Mouse (Mus musculus) kidney, adult 18-20 months (tissue): ENCODE results near the gene Car15.

ENCODE experiments used
- DNase-seq: peaks from one replicate; pipeline ENCODE4 v3.0.0; 2021

Car15 gene

DNA sequence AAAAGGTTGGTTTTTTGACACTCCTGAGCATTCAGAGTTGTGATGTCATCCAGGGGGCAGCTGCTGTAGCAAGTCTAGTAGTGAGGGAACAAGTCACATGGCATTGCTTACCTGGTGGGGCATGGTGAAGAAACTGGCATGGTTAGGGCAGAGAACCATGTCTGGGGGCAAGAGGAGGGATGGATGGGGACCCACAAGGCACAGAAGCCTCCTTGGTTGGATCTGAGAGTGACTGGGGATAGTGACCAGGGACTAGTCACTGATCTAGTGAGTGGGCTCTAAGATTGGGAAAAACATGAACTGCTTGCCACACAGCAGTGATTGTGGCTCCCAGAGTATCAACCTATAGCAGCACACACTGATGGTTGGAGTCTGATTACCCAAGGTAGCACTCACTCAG, 38.6 kb downstream of the Car15 start:
- DNase-seq: no peak

DNA sequence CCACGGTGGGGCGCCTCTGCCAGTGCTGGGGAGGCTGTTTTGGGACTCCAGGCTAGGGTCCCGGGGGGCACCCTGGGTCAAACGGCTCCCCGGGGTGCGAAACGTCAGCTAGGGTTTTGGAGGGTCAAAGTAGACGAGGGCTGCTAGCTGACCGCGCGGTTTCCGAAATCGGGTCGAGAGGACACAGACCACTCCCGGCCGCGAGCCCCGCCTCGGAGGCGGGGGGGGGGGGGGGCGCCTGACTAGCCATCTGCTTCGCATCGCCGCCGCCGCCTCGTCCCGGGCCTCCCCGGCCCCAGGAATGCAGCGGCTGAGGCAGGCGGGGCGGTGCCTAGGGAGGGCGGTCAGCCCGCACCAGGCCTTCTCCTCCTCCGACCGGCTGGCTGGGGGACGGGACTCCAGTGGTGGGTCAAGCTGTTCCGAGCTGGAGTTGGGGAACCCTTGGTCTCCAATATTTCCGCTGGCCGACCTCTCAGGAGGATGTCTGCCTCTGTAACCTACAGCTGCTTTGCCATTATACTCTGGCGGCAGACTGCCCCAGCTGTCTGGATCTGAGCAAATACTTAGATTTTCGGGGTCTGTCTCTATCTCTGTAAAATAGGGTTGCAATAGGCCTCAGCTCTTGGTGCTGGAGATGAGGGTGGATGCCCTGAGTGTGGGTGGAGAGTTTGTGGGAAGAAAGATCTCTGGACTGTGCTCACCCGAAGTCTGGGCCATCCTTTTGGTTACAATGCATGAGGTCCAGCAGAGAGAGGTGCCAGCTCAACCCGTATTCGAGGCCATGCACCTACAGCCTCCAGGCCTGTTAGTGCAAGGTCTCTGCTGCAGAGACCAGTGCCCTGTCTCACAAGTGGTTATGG, 39.6 kb downstream of the Car15 start:
- peak; percentile 57 for DNase-seq

DNA sequence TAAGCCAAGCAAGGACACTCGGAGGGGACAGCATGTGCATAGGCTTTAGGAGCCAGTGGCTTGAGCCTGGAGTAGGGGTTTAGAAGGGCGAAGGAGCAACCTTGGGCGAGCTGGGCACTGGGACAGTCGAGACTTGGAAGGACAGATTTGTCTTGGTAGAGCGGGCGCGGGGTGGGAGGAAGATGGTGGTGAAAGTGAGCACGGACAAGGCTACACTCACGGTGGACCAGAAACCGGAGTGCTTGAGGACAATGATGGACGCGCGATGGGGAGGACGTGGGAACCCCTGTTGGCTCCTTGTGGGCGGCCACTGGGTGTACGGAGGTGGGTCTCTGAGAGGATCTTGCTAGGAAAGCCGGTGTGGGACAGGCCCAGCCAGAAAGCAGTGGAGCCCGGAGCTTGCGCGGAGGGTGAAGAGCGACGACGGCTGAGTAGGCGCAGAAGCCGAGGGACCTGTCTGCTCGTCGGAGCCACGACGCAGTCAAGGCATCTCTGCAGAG, 40.3 kb downstream of the Car15 start:
- DNase-seq: no peak

DNA sequence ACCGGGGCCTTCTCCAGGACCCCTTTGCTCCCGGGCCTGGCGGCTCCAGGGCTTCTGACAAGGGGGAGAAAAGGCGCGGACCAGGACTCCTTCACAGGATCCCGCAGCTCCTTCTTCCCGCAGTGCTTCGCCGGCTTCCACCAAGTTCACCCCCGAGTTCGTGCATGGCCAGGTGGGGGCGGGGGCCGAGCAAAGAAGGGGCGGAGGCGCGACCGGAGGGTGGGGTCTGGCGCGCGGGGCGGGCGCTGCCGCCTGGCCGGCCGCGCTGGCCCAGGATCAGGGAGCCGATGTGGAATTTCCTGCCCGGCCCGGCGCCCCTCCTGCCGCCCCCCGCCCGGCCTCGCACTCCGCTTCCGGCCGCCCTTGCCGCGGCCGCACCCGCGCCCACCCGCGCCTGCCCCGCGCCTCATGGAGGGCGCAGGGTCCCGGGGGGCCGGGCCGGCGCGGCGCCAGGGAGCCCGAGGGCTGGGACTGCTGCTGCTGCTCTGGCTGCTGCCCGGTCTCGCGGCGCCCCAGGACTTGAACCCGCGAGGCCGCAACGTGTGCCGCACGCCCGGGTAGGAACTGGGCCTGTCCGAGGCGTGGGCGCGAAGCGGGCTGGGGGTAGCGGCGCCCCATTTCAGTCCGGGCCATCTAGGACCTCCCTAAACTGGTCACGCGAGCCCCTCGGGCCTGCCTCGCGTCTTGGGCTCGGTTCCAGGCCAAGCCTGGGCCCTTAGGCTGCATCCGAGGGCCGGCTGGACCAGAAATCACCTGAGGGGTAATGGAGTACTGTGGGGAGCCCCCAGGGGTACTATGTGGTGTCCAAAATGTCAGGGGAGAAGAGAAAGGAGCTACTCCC, 41.0 kb downstream of the Car15 start, which contains the start of gene Scarf2:
TSS of gene Scarf2 (plus strand) at position 312 of the 841 bp plus-strand sequence.
- peak; percentile 48 for DNase-seq

DNA sequence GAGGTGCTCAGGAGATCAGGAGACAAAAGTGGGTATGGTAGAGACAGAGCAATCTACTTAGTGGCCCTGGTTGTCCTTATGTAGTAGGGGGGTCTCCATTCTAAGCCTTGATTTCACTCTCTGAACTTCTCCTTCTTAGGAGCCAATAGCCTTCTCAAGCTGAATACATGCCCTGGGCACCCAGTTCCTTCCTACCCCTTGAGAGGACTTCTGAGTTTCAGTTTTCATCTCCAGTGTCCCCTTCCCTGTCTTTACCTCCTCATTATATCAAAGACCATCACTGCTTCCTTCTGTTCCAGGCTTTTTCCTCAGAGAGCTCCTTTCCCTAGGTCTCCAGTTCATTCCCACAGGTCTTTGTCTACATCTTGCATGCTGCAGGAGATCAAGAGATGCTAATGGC, 41.6 kb downstream of the Car15 start:
- no peak for DNase-seq

DNA sequence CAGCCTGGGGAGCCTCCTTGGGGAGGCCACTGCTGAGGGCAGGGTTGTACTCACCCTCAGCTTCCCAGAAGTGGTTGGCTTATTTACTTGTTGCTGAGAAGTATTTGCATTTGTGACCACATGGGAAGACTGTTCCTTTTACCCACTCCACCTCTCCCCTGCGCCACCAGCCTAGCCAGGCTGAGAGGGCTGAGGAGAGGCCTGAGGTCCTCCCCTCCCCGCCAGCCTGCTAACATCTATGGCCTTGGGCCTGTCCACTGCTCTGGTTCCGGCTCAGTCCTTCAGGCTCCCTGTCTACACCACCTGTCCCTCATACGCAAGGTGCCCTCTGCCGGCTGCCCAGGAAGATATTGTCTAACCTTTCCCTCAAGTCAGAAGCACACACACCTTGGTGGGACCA, 42.5 kb downstream of the Car15 start:
- DNase-seq: no peak

DNA sequence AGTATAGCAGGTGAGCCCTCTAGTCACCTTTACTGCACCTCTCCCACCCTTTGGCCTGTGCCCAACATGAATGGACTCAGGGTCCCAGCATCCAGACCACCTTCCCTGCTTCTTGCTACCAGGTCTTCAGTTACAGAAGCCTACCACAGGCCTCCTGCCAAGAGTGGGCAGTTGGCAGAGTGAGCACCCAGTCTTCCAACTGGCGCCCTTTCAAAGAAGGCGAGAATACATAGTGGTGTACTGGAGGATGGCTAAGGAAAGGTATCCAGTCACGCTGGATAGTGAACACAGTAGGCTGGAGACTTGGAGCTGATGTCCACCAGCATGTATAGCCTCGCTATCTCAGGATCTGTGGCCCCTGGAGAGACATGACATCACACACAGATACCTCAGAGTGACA, 44.1 kb downstream of the Car15 start:
- no peak for DNase-seq

DNA sequence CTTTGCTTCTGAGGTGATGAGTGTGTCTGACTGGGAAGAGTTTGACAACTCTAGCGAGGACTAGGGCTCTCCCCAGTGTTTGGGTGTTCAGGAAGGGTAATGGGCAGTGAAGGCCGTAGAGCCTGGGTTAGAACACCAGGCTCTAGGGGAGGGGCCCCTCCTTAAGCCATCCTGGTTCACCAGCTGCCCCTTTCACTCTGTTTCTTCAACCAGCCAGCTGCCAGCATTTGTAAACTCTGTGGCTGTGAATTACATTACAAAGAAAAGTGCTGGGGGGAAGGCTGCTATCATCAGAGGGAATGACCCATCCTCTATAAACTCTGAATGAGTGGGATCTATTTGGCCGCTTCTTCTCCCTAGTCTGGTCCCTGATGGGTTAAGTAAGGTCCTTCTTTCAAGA, 45.4 kb downstream of the Car15 start:
- no peak for DNase-seq

DNA sequence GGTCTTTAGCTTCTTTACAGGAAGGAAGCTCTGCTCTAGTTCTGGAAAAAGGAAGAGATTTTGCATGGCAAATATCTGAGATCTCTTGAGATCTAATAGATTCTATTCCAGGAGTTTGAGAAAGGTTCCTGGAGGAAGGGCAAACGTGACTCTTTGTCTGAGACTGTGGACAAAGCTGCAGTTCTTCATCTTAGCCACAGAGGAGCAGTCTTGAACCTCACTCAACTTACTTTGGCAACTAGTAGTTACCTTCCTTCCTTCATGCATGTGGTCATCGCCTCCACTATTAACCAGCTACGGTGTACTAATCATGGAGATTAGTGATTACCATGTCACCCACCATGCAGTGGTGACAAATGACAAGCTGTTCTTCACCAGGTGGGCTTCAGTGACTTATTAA, 52.8 kb downstream of the Car15 start:
- DNase-seq: no peak
